Mouse (Mus musculus) B cell, adult 2 months (primary cell): ENCODE results near the gene Olfr524.

Experiments used
- DNase-seq, 2 experiments: peaks; one replicate each; pipeline ENCODE4 v3.0.0; 2022

Olfr524 gene

GRCm38 (mm10) chr7:140205864-140206263, at the start of gene Olfr524:
Gene Olfr524, minus strand, starts transcription at chr7:140205964.
- DNase-seq: no peak

GRCm38 (mm10) chr7:140253780-140254299, 48.1 kb upstream of the Olfr524 start:
- DNase-seq: no peak

- DNase-seq: no peak
Measured at GRCm38 (mm10) chr7:140247216-140247615, 41.5 kb upstream of the Olfr524 start, which contains the start of gene 5830411N06Rik. Gene 5830411N06Rik, plus strand, starts transcription at chr7:140247284.

- no peak for DNase-seq
Measured at GRCm38 (mm10) chr7:140233696-140234095, 27.9 kb upstream of the Olfr524 start.

- DNase-seq: no peak
Measured at GRCm38 (mm10) chr7:140231026-140231425, 25.3 kb upstream of the Olfr524 start.

- DNase-seq: no peak
Measured at GRCm38 (mm10) chr7:140228476-140228875, 22.7 kb upstream of the Olfr524 start.

- no peak for DNase-seq
Measured at GRCm38 (mm10) chr7:140224209-140224608, 18.4 kb upstream of the Olfr524 start.

GRCm38 (mm10) chr7:140220375-140220774, 14.6 kb upstream of the Olfr524 start:
- no peak for DNase-seq

GRCm38 (mm10) chr7:140219268-140219667, 13.5 kb upstream of the Olfr524 start:
- DNase-seq: no peak

GRCm38 (mm10) chr7:140217967-140218366, 12.2 kb upstream of the Olfr524 start, which contains the start of gene Cd163l1:
Gene Cd163l1, plus strand, starts transcription at chr7:140218267.
- DNase-seq: no peak

GRCm38 (mm10) chr7:140213841-140214240, 8.1 kb upstream of the Olfr524 start:
- no peak for DNase-seq

- no peak for DNase-seq
Measured at GRCm38 (mm10) chr7:140208677-140209076, 2.9 kb upstream of the Olfr524 start.

- DNase-seq: no peak
Measured at GRCm38 (mm10) chr7:140208153-140208552, 2.4 kb upstream of the Olfr524 start.

GRCm38 (mm10) chr7:140206904-140207303, 1.1 kb upstream of the Olfr524 start:
- no peak for DNase-seq

GRCm38 (mm10) chr7:140201090-140201489, 4.7 kb downstream of the Olfr524 start:
- no peak for DNase-seq

- DNase-seq: no peak
Measured at GRCm38 (mm10) chr7:140196002-140196401, 9.8 kb downstream of the Olfr524 start.

GRCm38 (mm10) chr7:140194031-140194430, 11.7 kb downstream of the Olfr524 start:
- DNase-seq: no peak

GRCm38 (mm10) chr7:140192851-140193250, 12.9 kb downstream of the Olfr524 start:
- no peak for DNase-seq

GRCm38 (mm10) chr7:140192445-140192844, 13.3 kb downstream of the Olfr524 start:
- DNase-seq: no peak

- no peak for DNase-seq
Measured at GRCm38 (mm10) chr7:140190435-140190834, 15.3 kb downstream of the Olfr524 start.

- DNase-seq: no peak
Measured at GRCm38 (mm10) chr7:140188391-140189328, 17.1 kb downstream of the Olfr524 start.

GRCm38 (mm10) chr7:140187721-140188390, 17.9 kb downstream of the Olfr524 start:
- DNase-seq: no peak
